Mouse (Mus musculus) spleen, postnatal 4 days (tissue): ENCODE measurements around the gene Spta1.

Experiments
- DNase-seq, 2 experiments: peaks; one replicate each; pipeline ENCODE4 v3.0.0; 2022; ENCODE audit warnings: low spot score in 2 of 2

The Spta1 gene

GRCm38 (mm10) chr1:174251961-174252360, 79.4 kb downstream of the Spta1 start, which contains the start of gene Olfr419:
TSS of gene Olfr419 (minus strand) at chr1:174252061.
- no peak for DNase-seq

GRCm38 (mm10) chr1:174267816-174268215, 95.2 kb downstream of the Spta1 start:
- no peak for DNase-seq

GRCm38 (mm10) chr1:174269162-174269561, 96.6 kb downstream of the Spta1 start:
- no peak for DNase-seq

- DNase-seq, result no peak
Measured at GRCm38 (mm10) chr1:174270643-174271042, 98.1 kb downstream of the Spta1 start.
